Mouse (Mus musculus) heart, postnatal 0 days (tissue): ENCODE data around the gene Smim26. TPM values are rescaled to one million over a fixed set of nuclear protein-coding genes. Genes with fewer than 3 reads are reported as not detected.
A peak's percentile ranks its signal among the peaks of the same experiment; 100 is the strongest.

Experiments
- ATAC-seq: fragments of 200-750 bp; cut with Nextera tagmentation; 2 replicates; pipeline ENCODE4 v1.8.0; 2017; ENCODE audit warnings: low read depth, moderate number of reproducible peaks, moderate library complexity; ENCODE audit not compliant: insufficient read depth
- DNase-seq: peaks from one replicate; pipeline ENCODE4 v3.0.0-alpha.2; 2016; ENCODE audit warnings: low spot score
- H3K27ac ChIP-seq: fragments of 300-500 bp; sonication (generic); 2 replicates; pipeline ENCODE4 v1.5.1; 2014; ENCODE audit warnings: low read depth, mild to moderate bottlenecking
- H3K27me3 ChIP-seq: fragments of 300-500 bp; sonication (generic); 2 replicates; pipeline ENCODE4 v1.6.1; 2014; ENCODE audit warnings: low read length, mixed read lengths; ENCODE audit not compliant: control insufficient read depth, insufficient read depth
- H3K36me3 ChIP-seq: fragments of 300-500 bp; sonication (generic); replicated peaks from 2 replicates; pipeline ENCODE4 v1.6.1; 2014; ENCODE audit warnings: low read length, mixed read lengths; ENCODE audit not compliant: control insufficient read depth, insufficient read depth
- H3K4me1 ChIP-seq: fragments of 300-500 bp; sonication (generic); 2 replicates; pipeline ENCODE4 v1.6.1; 2014; ENCODE audit warnings: antibody characterized with exemption; ENCODE audit not compliant: control insufficient read depth, insufficient read depth
- H3K4me2 ChIP-seq: fragments of 300-500 bp; sonication (generic); 2 replicates; pipeline ENCODE4 v1.6.1; 2014; ENCODE audit warnings: low read depth, mild to moderate bottlenecking, low read length, moderate library complexity
- H3K4me3 ChIP-seq: fragments of 300-500 bp; sonication (generic); 2 replicates; pipeline ENCODE4 v1.5.1; 2014; ENCODE audit warnings: low read depth, low read length
- H3K9ac ChIP-seq: fragments of 300-500 bp; sonication (generic); replicated peaks from 2 replicates; pipeline ENCODE4 v1.6.1; 2014; ENCODE audit warnings: low read depth, low read length, mixed read lengths
- H3K9me3 ChIP-seq: fragments of 300-500 bp; sonication (generic); replicated peaks from 2 replicates; pipeline ENCODE4 v1.6.1; 2016; ENCODE audit warnings: low read length; ENCODE audit not compliant: control insufficient read depth
- CTCF ChIP-seq: IDR thresholded peaks from 2 replicates; pipeline ENCODE4 v1.5.1; 2016; ENCODE audit warnings: antibody characterized with exemption, control low read depth, low read depth
- EP300 ChIP-seq: IDR thresholded peaks from 2 replicates; pipeline ENCODE4 v1.6.1; 2016; ENCODE audit warnings: antibody characterized with exemption, low read depth
- WGBS: fragments of 180-500 bp; shearing (Covaris S2); extraction: QIAGEN DNeasy Blood & Tissue Kit; methylation state at CpG from one replicate; pipeline ENCODE4 v1.1.7; 2014; 5-methylcytosine and 5-hydroxymethylcytosine counted together
- polyA plus RNA-seq: library from polyadenylated mRNA; unstranded; fragments of >200 nt; fragmentation: Nextera tagmentation; extraction: Ambion mirVana; gene quantifications from 2 replicates; pipeline ENCODE4 v1.2.1, GENCODE M21; 2015
- total RNA-seq: library from RNA; depleted of rRNA; stranded (reverse); fragments of >200 nt; gene quantifications from 2 replicates; pipeline ENCODE4 v1.2.3, GENCODE M21; 2014; ENCODE audit warnings: low replicate concordance; rRNA removed

Gene Smim26
- 50.3 and 60.3 TPM in 2 replicates for total RNA-seq
- 93.4 and 94.8 TPM in 2 replicates for polyA plus RNA-seq

GRCm38 (mm10) chr2:144593951-144594651 lies at the start of gene Smim26:
Gene Smim26, plus strand, starts transcription at chr2:144594054.
- Histone ChIP-seq H3K27ac (peak within 1 kb of the TSS; percentile 56; the same call in 1 of the 2 replicates), H3K4me3 (peak within 1 kb of the TSS; percentile 71), H3K9ac (peak within 1 kb of the TSS; percentile 55), H3K4me1 (no peaks in the 10 kb centered on the region; the same call in 1 of the 2 replicates), H3K27me3 (no peaks in the 10 kb centered on the region), H3K9me3 (no peaks in the 10 kb centered on the region), H3K4me2 (peak within 1 kb of the TSS; percentile 81), H3K36me3 (peaks cover 11% of the 10 kb centered on the region)
- DNase-seq (peak; percentile 86), ATAC-seq (peak; percentile 96)
- WGBS, result under 1% methylated on average over 31 of the region's 31 CpGs
- TF ChIP-seq CTCF (no peak), EP300 (no peak)

- H3K4me3 ChIP-seq, result no peak overlapping the region
- no peaks in the 10 kb centered on the region for H3K9me3 ChIP-seq
- ATAC-seq (peak; percentile 84), DNase-seq (peak; percentile 85)
- H3K9ac ChIP-seq, result no peak overlapping the region
- peak overlapping the region; percentile 90 for H3K27ac ChIP-seq
- no peak overlapping the region for H3K4me2 ChIP-seq
- H3K27me3 ChIP-seq, result no peaks in the 10 kb centered on the region
- H3K4me1 ChIP-seq, result peaks cover 20% of the 10 kb centered on the region; the same call in 1 of the 2 replicates
- H3K36me3 ChIP-seq, result peaks cover 24% of the 10 kb centered on the region
- TF ChIP-seq EP300 (no peak), CTCF (peak; percentile 17; the same call in 1 of the 2 replicates)
- 24% methylated on average over 6 of the region's 6 CpGs for WGBS
These were observed 49.2 kb upstream of the Smim26 start for GRCm38 (mm10) chr2:144544630-144545029.

DNA sequence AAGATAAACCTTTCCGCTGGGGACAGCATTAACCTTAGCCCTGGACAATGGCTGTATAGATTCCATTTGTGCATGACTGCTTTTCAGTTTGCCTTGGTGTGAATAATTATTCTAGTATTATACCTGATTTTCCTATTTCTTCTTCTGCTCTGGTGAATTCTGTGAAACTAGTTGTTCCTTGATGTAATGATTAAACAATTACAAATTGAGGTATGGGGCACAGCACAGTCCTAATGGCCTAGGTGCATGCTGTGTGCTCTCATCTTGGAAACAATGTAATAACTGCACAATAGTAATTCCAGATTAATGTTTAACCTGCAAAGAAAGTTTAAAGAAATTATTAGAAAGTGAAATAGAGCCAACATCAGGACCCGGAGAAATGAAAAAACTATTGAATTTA lies 48.8 kb upstream of the Smim26 start:
- TF ChIP-seq EP300 (no peak), CTCF (no peak)
- Histone ChIP-seq H3K36me3 (peaks cover 20% of the 10 kb centered on the region), H3K9ac (no peak overlapping the region), H3K4me3 (no peak overlapping the region), H3K9me3 (no peaks in the 10 kb centered on the region), H3K4me2 (no peak overlapping the region), H3K4me1 (peaks cover 23% of the 10 kb centered on the region; the same call in 1 of the 2 replicates), H3K27me3 (no peaks in the 10 kb centered on the region), H3K27ac (peak overlapping the region; percentile 90)
- ATAC-seq, result no peak
- DNase-seq, result no peak
- WGBS, result 46% methylated on average over 2 of the region's 2 CpGs

DNA sequence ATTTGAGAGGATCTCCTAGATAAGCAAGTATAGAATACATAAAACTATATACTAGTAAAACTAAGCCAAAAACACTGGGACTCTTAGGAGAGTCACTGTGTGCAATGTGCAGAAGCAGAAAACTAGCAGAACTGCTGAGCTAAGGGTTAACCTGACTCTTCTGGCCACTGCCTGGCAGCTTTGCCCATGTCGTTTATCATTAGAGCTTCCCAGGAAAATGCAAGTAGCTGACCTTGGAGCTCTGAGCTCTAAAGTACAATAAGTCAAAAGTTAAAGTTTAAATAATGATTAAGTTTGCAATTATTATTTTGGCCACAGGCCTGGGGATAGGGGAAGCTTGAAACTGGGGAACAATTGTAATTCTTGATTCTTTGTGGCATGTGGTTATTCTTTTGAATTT lies 48.4 kb upstream of the Smim26 start:
- H3K4me2 ChIP-seq, result no peak overlapping the region
- H3K27me3 ChIP-seq, result no peaks in the 10 kb centered on the region
- peak overlapping the region; percentile 90 for H3K27ac ChIP-seq
- peaks cover 16% of the 10 kb centered on the region for H3K36me3 ChIP-seq
- no peak for ATAC-seq
- peaks cover 23% of the 10 kb centered on the region; the same call in 1 of the 2 replicates for H3K4me1 ChIP-seq
- TF ChIP-seq EP300 (no peak), CTCF (no peak)
- H3K4me3 ChIP-seq, result no peak overlapping the region
- H3K9me3 ChIP-seq, result no peaks in the 10 kb centered on the region
- no peak overlapping the region for H3K9ac ChIP-seq
- WGBS, result 13% methylated on average over 1 of the region's 1 CpGs
- no peak for DNase-seq

DNA sequence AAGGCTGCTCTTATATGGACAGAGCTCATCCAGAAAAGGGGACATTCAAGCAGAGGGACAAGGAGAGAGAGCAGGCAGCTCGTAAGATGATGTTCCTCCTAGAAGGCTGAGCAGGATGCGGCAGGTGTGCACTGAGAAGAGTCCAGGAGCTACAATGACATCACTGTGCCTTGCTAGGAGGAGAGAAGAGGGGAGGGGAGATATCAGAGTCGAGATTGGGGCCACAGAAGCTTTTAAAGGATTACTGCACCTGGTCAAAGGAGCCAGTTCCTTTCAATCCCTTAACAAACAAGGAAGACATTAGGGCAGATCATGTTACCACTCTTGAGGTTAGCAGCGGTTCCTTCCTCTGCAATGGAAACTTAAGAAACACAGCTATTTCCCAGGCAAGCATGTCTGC lies 46.3 kb upstream of the Smim26 start:
- TF ChIP-seq EP300 (no peak), CTCF (no peak)
- ATAC-seq (no peak), DNase-seq (no peak)
- no peaks in the 10 kb centered on the region for H3K27me3 ChIP-seq
- H3K27ac ChIP-seq, result no peak overlapping the region
- H3K36me3 ChIP-seq, result peaks cover 9% of the 10 kb centered on the region; the same call in 1 of the 2 replicates
- no peaks in the 10 kb centered on the region for H3K9me3 ChIP-seq
- no peak overlapping the region for H3K4me3 ChIP-seq
- WGBS, result 79% methylated on average over 4 of the region's 4 CpGs
- H3K4me2 ChIP-seq, result no peak overlapping the region
- peaks cover 23% of the 10 kb centered on the region; the same call in 1 of the 2 replicates for H3K4me1 ChIP-seq
- no peak overlapping the region for H3K9ac ChIP-seq
